Mouse (Mus musculus) CH12.LX (cell line): ENCODE data around the gene Slc38a3. TPM values are rescaled to one million over a fixed set of nuclear protein-coding genes. Genes with fewer than 3 reads are reported as not detected.
"Not testable (repeated sequence)": the region's sequence is repeated elsewhere in the genome, so short reads cannot be mapped to it uniquely, and the experiment has no call there.

Experiments
- DNase-seq: peaks from one replicate; pipeline ENCODE4 v3.0.0-alpha.2; 2013; ENCODE audit errors: extremely low read depth
- H3K27ac ChIP-seq: 2 replicates; pipeline ENCODE4 v1.5.1; 2012; ENCODE audit warnings: low read depth, mild to moderate bottlenecking, control low read depth, moderate library complexity; ENCODE audit not compliant: insufficient read depth
- H3K27me3 ChIP-seq: replicated peaks from 2 replicates; pipeline ENCODE3; 2012; ENCODE audit warnings: inconsistent platforms
- H3K36me3 ChIP-seq, 2 experiments: replicated peaks in 1 of 2; 2 replicates each; pipeline versions ENCODE3 to v1.6.1; 2012; ENCODE audit warnings: inconsistent platforms in 1 of 2, low read length in 1 of 2, mild to moderate bottlenecking in 1 of 2, mixed read lengths in 1 of 2, moderate library complexity in 1 of 2; ENCODE audit not compliant: control insufficient read depth in 1 of 2, insufficient read depth in 1 of 2
- H3K4me1 ChIP-seq, 2 experiments: 2 replicates each; pipeline ENCODE4 v1.6.1; 2012; ENCODE audit warnings: inconsistent platforms in 1 of 2, moderate library complexity in 1 of 2; ENCODE audit not compliant: insufficient read depth in 2 of 2, control insufficient read depth in 1 of 2
- H3K4me2 ChIP-seq: 2 replicates; pipeline ENCODE4 v1.6.1; 2012; ENCODE audit warnings: low read depth, mild to moderate bottlenecking, control low read depth; ENCODE audit not compliant: poor library complexity, insufficient read depth, severe bottlenecking
- H3K4me3 ChIP-seq, 3 experiments: fragments of 150-350 bp in 1 of 3; sonication (generic) in 1 of 3; replicated peaks in 1 of 3; 2 replicates each; pipeline versions ENCODE3 to v1.5.1; 2011 to 2012; ENCODE audit warnings: low read depth in 2 of 3, low read length in 2 of 3, mild to moderate bottlenecking in 2 of 3, moderate library complexity in 2 of 3, control low read depth in 1 of 3, improper control_type of control experiment in 1 of 3, inconsistent platforms in 1 of 3, mixed read lengths in 1 of 3; ENCODE audit not compliant: poor library complexity in 1 of 3
- H3K79me2 ChIP-seq: replicated peaks from 2 replicates; pipeline ENCODE4 v1.6.1; 2012; ENCODE audit warnings: mild to moderate bottlenecking, moderate library complexity; ENCODE audit not compliant: control insufficient read depth, poor library complexity, insufficient read depth, severe bottlenecking; ENCODE audit errors: extremely low read depth
- H3K9ac ChIP-seq: 2 replicates; pipeline ENCODE4 v1.6.1; 2012; ENCODE audit warnings: low read depth, mild to moderate bottlenecking, control low read depth, moderate library complexity; ENCODE audit not compliant: insufficient read depth
- H3K9me3 ChIP-seq: replicated peaks from 2 replicates; pipeline ENCODE3; 2012; ENCODE audit warnings: low read length, inconsistent platforms, mixed read lengths
- CTCF ChIP-seq, 2 experiments: IDR thresholded peaks in 1 of 2; conservative IDR thresholded peaks in 1 of 2; 2 replicates each; pipeline ENCODE4 v1.5.1; 2011 to 2012; ENCODE audit warnings: low read depth in 2 of 2, low read length in 2 of 2, improper control_type of control experiment in 1 of 2, inconsistent platforms in 1 of 2, mild to moderate bottlenecking in 1 of 2, moderate library complexity in 1 of 2
- EP300 ChIP-seq: IDR thresholded peaks from 2 replicates; pipeline ENCODE4 v1.6.1; 2011; ENCODE audit warnings: low read length, improper control_type of control experiment
- JUND ChIP-seq: conservative IDR thresholded peaks from 2 replicates; pipeline ENCODE4 v1.6.1; 2011; ENCODE audit warnings: low read depth, low read length, improper control_type of control experiment
- MYC ChIP-seq: IDR thresholded peaks from 2 replicates; pipeline ENCODE4 v1.6.1; 2011; ENCODE audit warnings: low read depth, mild to moderate bottlenecking, improper control_type of control experiment, low read length
- NELFE ChIP-seq: IDR thresholded peaks from 2 replicates; pipeline ENCODE4 v1.6.1; 2011; ENCODE audit warnings: low read depth, low read length, improper control_type of control experiment
- RAD21 ChIP-seq: IDR thresholded peaks from 2 replicates; pipeline ENCODE4 v1.6.1; 2011; ENCODE audit warnings: low read depth, mild to moderate bottlenecking, low read length, improper control_type of control experiment, moderate library complexity
- RCOR1 ChIP-seq: conservative IDR thresholded peaks from 2 replicates; pipeline ENCODE4 v1.6.1; 2012; ENCODE audit warnings: low read depth, mild to moderate bottlenecking, inconsistent platforms, low read length, improper control_type of control experiment
- SMC3 ChIP-seq: IDR thresholded peaks from 2 replicates; pipeline ENCODE4 v1.6.1; 2011; ENCODE audit warnings: low read depth, low read length, improper control_type of control experiment
- TBP ChIP-seq: conservative IDR thresholded peaks from 2 replicates; pipeline ENCODE4 v1.6.1; 2011; ENCODE audit warnings: low read depth, low read length, improper control_type of control experiment
- TCF12 ChIP-seq: IDR thresholded peaks from 2 replicates; pipeline ENCODE4 v1.6.1; 2014; ENCODE audit warnings: low read depth, mild to moderate bottlenecking, inconsistent platforms, low read length, improper control_type of control experiment
- ZNF384 ChIP-seq: IDR thresholded peaks from 2 replicates; pipeline ENCODE4 v1.6.1; 2012; ENCODE audit warnings: low read depth, low read length, improper control_type of control experiment, inconsistent platforms
- dilution Hi-C: fragments of 300-500 bp; cut with MboI; formaldehyde crosslinking; loops from 2 replicates; pipeline ENCODE4 v1.14.3; 2020; ENCODE audit warnings: low sequenced_read_pairs; ENCODE audit not compliant: extremely low pct_unique_long_range_greater_than_20kb, extremely low pct_ligation_motif_present
- in situ Hi-C: fragments of 300-500 bp; cut with MboI; formaldehyde crosslinking; loops from 3 replicates; pipeline ENCODE4 v1.14.3; 2019; ENCODE audit warnings: low sequenced_read_pairs, low pct_ligation_motif_present, low pct_unique_long_range_greater_than_20kb, mixed read lengths
- polyA plus RNA-seq: library from polyadenylated mRNA; unstranded; fragments of >175 nt; gene quantifications from 2 replicates; pipeline ENCODE4 v1.2.1, GENCODE M21; 2012; ENCODE audit warnings: low read depth; ENCODE audit not compliant: insufficient read length
- total RNA-seq, 2 experiments: library from RNA; depleted of rRNA; stranded (reverse); fragments of 300-350 nt in 1 of 2; fragments of >200 nt in 1 of 2; gene quantifications; 2 replicates each; pipeline ENCODE4 v1.2.3; 2012 to 2014

The Slc38a3 gene
- total and polyA plus RNA-seq, 3 experiments = 0.04 TPM; not detected in 2

- H3K9ac ChIP-seq, H3K79me2 ChIP-seq, dilution Hi-C loops, H3K9me3 ChIP-seq, H3K27ac ChIP-seq, H3K4me3 ChIP-seq, H3K36me3 ChIP-seq: not testable (repeated sequence)
- peak; percentile 80 for DNase-seq
- Histone ChIP-seq H3K4me2 (peak overlapping the region; percentile 76), H3K4me1 (peaks cover 8 to 25% of the 10 kb centered on the region in 2 experiments), H3K27me3 (peaks cover 80% of the 10 kb centered on the region)
- peak; percentile 59 for TF ChIP-seq SMC3
- peak; percentile 45 for TF ChIP-seq RAD21
- TF ChIP-seq ZNF384 = peak; percentile 90
- TF ChIP-seq RCOR1 = 0 out of 2 replicates have a peak, but pooled peaks have one; percentile 10
- TF ChIP-seq TBP = peak; percentile 79
- 0 out of 2 replicates have a peak, but pooled peaks have one; percentile 10 for TF ChIP-seq TCF12
- peak; percentile 61 to 69 for TF ChIP-seq CTCF (conservative IDR thresholded peaks at IDR 0.05 in 1 of 2, IDR thresholded peaks at IDR 0.05 in 1 of 2; ENCODE audit: low read depth in 2 of 2, low read length in 2 of 2)
- in situ Hi-C loops = loop anchor here (5.0 kb wide), 1 partner anchor 36 kb away; no protein-coding TSS in a partner anchor
Measured at GRCm38 (mm10) chr9:107677819-107678526, 8.6 kb upstream of the Slc38a3 start.

DNA sequence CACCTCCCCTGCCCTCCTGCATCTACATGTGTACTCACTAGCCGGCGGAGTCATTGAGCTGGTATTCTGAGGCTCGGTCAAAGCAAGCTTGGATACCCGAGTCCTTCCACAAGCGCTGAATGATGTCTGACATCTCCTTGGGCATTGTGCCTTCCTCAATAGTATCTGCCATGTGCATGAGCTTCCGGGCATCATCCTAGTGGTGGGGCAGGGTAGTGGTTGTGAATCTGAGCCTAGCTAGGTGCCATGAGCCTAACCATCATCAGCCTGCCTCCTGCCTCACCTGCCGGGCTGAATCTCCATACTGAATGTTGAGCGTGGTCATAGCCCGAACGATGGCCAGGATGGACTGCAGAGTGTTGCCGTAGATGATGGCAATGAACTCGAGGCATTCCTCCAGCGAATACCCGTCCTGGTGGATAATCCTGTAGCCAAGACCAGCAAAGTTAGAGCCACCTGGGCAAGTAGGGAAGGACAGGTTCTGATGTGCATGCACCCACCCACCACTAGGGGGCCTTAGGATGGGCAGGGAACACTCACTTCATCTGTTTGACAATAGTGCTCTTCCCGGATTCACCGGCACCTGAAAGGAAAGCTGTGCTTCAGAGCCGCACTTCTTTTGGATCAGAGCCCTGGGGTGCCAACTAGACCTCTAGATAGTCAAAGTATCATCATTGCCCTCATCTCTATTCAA lies 7.9 kb upstream of the Slc38a3 start:
- TF ChIP-seq EP300 (no peak), NELFE (no peak), MYC (0 out of 2 replicates have a peak, but pooled peaks have one; percentile 6), JUND (no peak), CTCF (conservative IDR thresholded peaks at IDR 0.05 in 1 of 2, IDR thresholded peaks at IDR 0.05 in 1 of 2; ENCODE audit: low read depth in 2 of 2, low read length in 2 of 2) (peak; percentile 80 to 96), RAD21 (peak; percentile 2), SMC3 (peak; percentile 33)
- Histone ChIP-seq H3K9ac (no peak overlapping the region), H3K4me1 (peaks cover 8 to 25% of the 10 kb centered on the region in 2 experiments), H3K27ac (no peak overlapping the region), H3K79me2 (no peaks in the 10 kb centered on the region), H3K36me3 (no peaks in the 10 kb centered on the region), H3K4me3 (no peak overlapping the region), H3K27me3 (peaks cover 80% of the 10 kb centered on the region), H3K9me3 (no peaks in the 10 kb centered on the region), H3K4me2 (peak overlapping the region; percentile 76)
- peak; percentile 55 for DNase-seq
- in situ Hi-C loops = loop anchor here (5.0 kb wide), 1 partner anchor 35 kb away; no protein-coding TSS in a partner anchor
- dilution Hi-C loops = no loop called here
